Mouse (Mus musculus) embryo, embryonic 11.5 days (tissue): ENCODE results near the gene Atm.

Experiments
- DNase-seq: peaks from one replicate; pipeline ENCODE4 v3.0.0-alpha.2; 2012; ENCODE audit warnings: low read depth, low spot score

The Atm gene

GRCm38 (mm10) chr9:53536558-53537320, at the start of gene Atm, which contains the start of gene Npat:
TSS of gene Atm (minus strand) at chr9:53536740.
TSS of gene Npat (plus strand) at chr9:53537047.
- peak; percentile 100 for DNase-seq

- DNase-seq: no peak
Measured at GRCm38 (mm10) chr9:53581870-53582269, 45.3 kb upstream of the Atm start.

- no peak for DNase-seq
Measured at GRCm38 (mm10) chr9:53575721-53576120, 39.2 kb upstream of the Atm start.

GRCm38 (mm10) chr9:53572516-53573307, 36.2 kb upstream of the Atm start:
- no peak for DNase-seq

GRCm38 (mm10) chr9:53570662-53571061, 34.1 kb upstream of the Atm start:
- no peak for DNase-seq

- DNase-seq: no peak
Measured at GRCm38 (mm10) chr9:53537336-53537965, 911 bp upstream of the Atm start.

GRCm38 (mm10) chr9:53535416-53536320, 872 bp downstream of the Atm start:
- DNase-seq: no peak

- DNase-seq: no peak
Measured at GRCm38 (mm10) chr9:53517373-53518009, 19.0 kb downstream of the Atm start.

- DNase-seq: no peak
Measured at GRCm38 (mm10) chr9:53514091-53514490, 22.4 kb downstream of the Atm start.

GRCm38 (mm10) chr9:53508053-53508452, 28.5 kb downstream of the Atm start:
- no peak for DNase-seq

GRCm38 (mm10) chr9:53485886-53486285, 50.7 kb downstream of the Atm start:
- no peak for DNase-seq

GRCm38 (mm10) chr9:53472806-53473518, 63.6 kb downstream of the Atm start:
- no peak for DNase-seq

- no peak for DNase-seq
Measured at GRCm38 (mm10) chr9:53452038-53452437, 84.5 kb downstream of the Atm start.

GRCm38 (mm10) chr9:53450609-53451008, 85.9 kb downstream of the Atm start:
- DNase-seq: no peak

GRCm38 (mm10) chr9:53435830-53436570, 100.5 kb downstream of the Atm start:
- DNase-seq: no peak

- no peak for DNase-seq
Measured at GRCm38 (mm10) chr9:53427638-53428037, 108.9 kb downstream of the Atm start.

GRCm38 (mm10) chr9:53426726-53427125, 109.8 kb downstream of the Atm start:
- DNase-seq: no peak

GRCm38 (mm10) chr9:53422133-53422896, 114.2 kb downstream of the Atm start:
- no peak for DNase-seq

GRCm38 (mm10) chr9:53409427-53409826, 127.1 kb downstream of the Atm start:
- no peak for DNase-seq
